Mouse (Mus musculus) liver, adult 2 months (tissue): ENCODE results near the gene Ube2b. TPM values are rescaled to one million over a fixed set of nuclear protein-coding genes. Genes with fewer than 3 reads are reported as not detected.

Experiments
- DNase-seq: peaks from one replicate; pipeline ENCODE4 v3.0.0-alpha.2; 2011; ENCODE audit warnings: low read depth, low spot score; ENCODE audit errors: extremely low read depth
- H3K27ac ChIP-seq: fragments of 200-500 bp; replicated peaks from 2 replicates; pipeline ENCODE4 v1.5.1; 2012; ENCODE audit warnings: low read depth, mild to moderate bottlenecking, control low read depth, inconsistent platforms, low read length; ENCODE audit not compliant: insufficient read depth
- H3K27me3 ChIP-seq: fragments of 200-500 bp; 2 replicates; pipeline ENCODE4 v1.6.1; 2012; ENCODE audit warnings: mild to moderate bottlenecking, moderate library complexity, low read length, inconsistent platforms; ENCODE audit not compliant: control insufficient read depth, insufficient read depth
- H3K36me3 ChIP-seq: fragments of 200-500 bp; 2 replicates; pipeline ENCODE4 v1.6.1; 2012; ENCODE audit warnings: low read length, inconsistent platforms; ENCODE audit not compliant: control insufficient read depth, insufficient read depth
- H3K4me1 ChIP-seq: fragments of 200-500 bp; 2 replicates; pipeline ENCODE4 v1.6.1; 2011; ENCODE audit warnings: low read length; ENCODE audit not compliant: control insufficient read depth, insufficient read depth
- H3K4me3 ChIP-seq: fragments of 200-500 bp; 2 replicates; pipeline ENCODE4 v1.5.1; 2011; ENCODE audit warnings: low read depth, mild to moderate bottlenecking, control low read depth, low read length, moderate library complexity; ENCODE audit not compliant: insufficient read depth
- H3K79me2 ChIP-seq: fragments of 200-500 bp; 2 replicates; pipeline ENCODE4 v1.6.1; 2012; ENCODE audit warnings: inconsistent platforms, mild to moderate bottlenecking, low read length, moderate library complexity; ENCODE audit not compliant: control insufficient read depth, insufficient read depth
- H3K9ac ChIP-seq: fragments of 200-500 bp; 2 replicates; pipeline ENCODE4 v1.6.1; 2012; ENCODE audit warnings: low read depth, mild to moderate bottlenecking, control low read depth, inconsistent platforms, low read length
- CTCF ChIP-seq: fragments of 200-500 bp; IDR thresholded peaks from 2 replicates; pipeline ENCODE4 v1.5.1; 2011; ENCODE audit warnings: low read depth, low read length, control low read depth
- POLR2A ChIP-seq: fragments of 200-500 bp; IDR thresholded peaks from 2 replicates; pipeline ENCODE4 v1.6.1; 2011; ENCODE audit warnings: low read length, control low read depth; ENCODE audit not compliant: insufficient read depth; ENCODE audit errors: extremely low read depth
- WGBS: fragments of 180-500 bp; shearing (Covaris S2); methylation state at CpG from one replicate; pipeline ENCODE4 v1.1.7; 2018; 5-methylcytosine and 5-hydroxymethylcytosine counted together
- polyA plus RNA-seq: library from polyadenylated mRNA; depleted of rRNA; stranded (reverse); fragments of >200 nt; gene quantifications from 2 replicates; pipeline ENCODE4 v1.2.3, GENCODE M21; 2012
- total RNA-seq: library from RNA; depleted of rRNA; stranded (reverse); fragments of >200 nt; gene quantifications from 2 replicates; pipeline ENCODE4 v1.2.3, GENCODE M21; 2014

Gene Ube2b
- total and polyA plus RNA-seq, 2 experiments = 50.2 to 107 TPM

DNA sequence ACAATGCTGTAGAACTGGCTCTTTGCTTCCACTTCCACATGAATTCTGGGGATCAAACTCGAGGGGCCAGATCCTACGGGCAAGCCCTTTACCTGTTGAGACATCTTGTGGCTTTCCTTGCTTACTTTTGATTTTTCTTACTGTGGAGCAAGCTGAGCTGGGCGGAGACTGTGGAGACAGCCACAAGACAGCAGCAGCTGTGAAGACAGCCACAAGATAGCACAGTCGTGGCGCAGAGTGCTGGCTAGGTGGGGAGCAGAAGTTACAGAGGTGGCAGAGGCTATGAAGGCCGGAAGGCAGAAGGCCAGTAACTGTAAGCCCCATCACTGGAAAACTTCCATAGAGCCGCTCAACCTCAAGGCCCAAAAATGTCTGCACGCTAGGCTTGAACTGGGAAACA lies 38.8 kb downstream of the Ube2b start:
- no peak for DNase-seq
- H3K36me3 ChIP-seq = no peaks in the 10 kb centered on the region
- no peaks in the 10 kb centered on the region for H3K4me1 ChIP-seq
- H3K4me3 ChIP-seq = no peak overlapping the region
- WGBS = 94% methylated on average over 8 of the region's 8 CpGs
- H3K79me2 ChIP-seq = no peaks in the 10 kb centered on the region
- no peaks in the 10 kb centered on the region for H3K27me3 ChIP-seq
- TF ChIP-seq CTCF = no peak
- no peak for TF ChIP-seq POLR2A
- H3K9ac ChIP-seq = no peak overlapping the region
- no peak overlapping the region for H3K27ac ChIP-seq

DNA sequence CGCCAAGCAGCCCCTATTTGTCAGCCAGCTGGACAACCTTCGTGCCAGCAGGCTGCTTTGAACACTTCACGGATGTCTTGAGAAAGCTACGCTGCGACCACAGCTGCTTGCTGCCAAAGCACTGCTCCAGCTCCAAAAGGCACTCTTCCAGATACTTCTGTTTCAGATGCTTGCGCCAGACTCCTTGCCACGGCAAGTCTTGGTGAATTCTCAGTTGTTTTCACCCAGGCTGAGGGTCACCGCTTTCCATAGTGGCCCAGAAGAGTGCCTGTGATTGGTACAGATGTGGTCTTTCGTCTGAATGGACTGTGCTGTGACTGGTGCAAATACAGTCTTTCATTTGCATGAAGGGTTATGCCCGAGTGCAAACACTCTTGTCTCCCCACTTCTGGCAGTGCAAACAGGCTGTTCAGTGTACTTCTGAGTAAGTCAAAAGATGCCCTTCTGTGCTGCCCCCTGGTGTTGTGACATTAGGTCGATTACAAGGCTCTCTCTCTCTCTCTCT lies 39.5 kb downstream of the Ube2b start:
- no peak overlapping the region for H3K9ac ChIP-seq
- peak; percentile 11; the same call in 1 of the 2 replicates for TF ChIP-seq CTCF
- TF ChIP-seq POLR2A = no peak
- no peaks in the 10 kb centered on the region for H3K4me1 ChIP-seq
- 68% methylated on average over 11 of the region's 11 CpGs for WGBS
- no peak overlapping the region for H3K27ac ChIP-seq
- H3K27me3 ChIP-seq = no peaks in the 10 kb centered on the region
- H3K79me2 ChIP-seq = no peaks in the 10 kb centered on the region
- no peaks in the 10 kb centered on the region for H3K36me3 ChIP-seq
- DNase-seq = no peak
- no peak overlapping the region for H3K4me3 ChIP-seq

DNA sequence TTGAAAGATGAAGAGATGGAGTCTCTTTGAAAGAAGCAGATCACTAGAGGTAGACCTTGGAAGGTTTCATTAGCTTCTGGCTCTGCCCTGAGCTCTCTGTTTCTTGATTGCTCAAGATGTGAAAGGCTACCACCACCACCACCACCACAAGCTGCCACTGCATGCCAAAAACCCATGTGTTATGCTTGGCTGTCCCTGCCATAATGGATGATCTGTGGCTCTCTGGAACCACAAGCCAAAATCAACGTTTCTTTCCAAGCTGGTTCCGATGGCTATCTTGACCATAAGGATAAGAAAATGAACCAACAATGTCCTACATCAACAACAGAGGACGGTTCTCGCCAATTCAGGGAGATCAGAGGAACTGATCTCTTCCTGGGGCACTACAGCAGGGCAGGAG lies 40.5 kb downstream of the Ube2b start:
- Histone ChIP-seq H3K4me1 (no peaks in the 10 kb centered on the region), H3K4me3 (no peak overlapping the region), H3K79me2 (no peaks in the 10 kb centered on the region), H3K9ac (no peak overlapping the region), H3K27me3 (no peaks in the 10 kb centered on the region), H3K36me3 (no peaks in the 10 kb centered on the region), H3K27ac (no peak overlapping the region)
- 93% methylated on average over 4 of the region's 4 CpGs for WGBS
- TF ChIP-seq CTCF = no peak
- TF ChIP-seq POLR2A = no peak
- DNase-seq = no peak

GRCm38 (mm10) chr11:51959511-51959910 lies 41.1 kb downstream of the Ube2b start:
- no peak for DNase-seq
- Histone ChIP-seq H3K27me3 (no peaks in the 10 kb centered on the region), H3K9ac (no peak overlapping the region)

GRCm38 (mm10) chr11:51957760-51958159 lies 42.8 kb downstream of the Ube2b start:
- no peak for DNase-seq
- no peaks in the 10 kb centered on the region for H3K27me3 ChIP-seq
- H3K9ac ChIP-seq = no peak overlapping the region
- H3K4me1 ChIP-seq = no peaks in the 10 kb centered on the region
- 96% methylated on average over 4 of the region's 4 CpGs for WGBS
- H3K4me3 ChIP-seq = no peak overlapping the region
- no peaks in the 10 kb centered on the region for H3K79me2 ChIP-seq
- no peak overlapping the region for H3K27ac ChIP-seq
- no peaks in the 10 kb centered on the region for H3K36me3 ChIP-seq
- TF ChIP-seq POLR2A (no peak), CTCF (no peak)

More at GRCm38 (mm10) chr11:51959511-51959910, 41.1 kb downstream of the Ube2b start:
- Histone ChIP-seq H3K79me2 (no peaks in the 10 kb centered on the region), H3K4me3 (no peak overlapping the region), H3K4me1 (no peaks in the 10 kb centered on the region), H3K36me3 (no peaks in the 10 kb centered on the region), H3K27ac (no peak overlapping the region)
- TF ChIP-seq CTCF (no peak), POLR2A (no peak)
- 86% methylated on average over 5 of the region's 5 CpGs for WGBS

GRCm38 (mm10) chr11:51956112-51956511 lies 44.5 kb downstream of the Ube2b start:
- no peaks in the 10 kb centered on the region for H3K27me3 ChIP-seq
- H3K36me3 ChIP-seq = no peaks in the 10 kb centered on the region
- H3K79me2 ChIP-seq = no peaks in the 10 kb centered on the region
- TF ChIP-seq POLR2A (no peak), CTCF (no peak)
- no peak overlapping the region for H3K9ac ChIP-seq
- no peaks in the 10 kb centered on the region for H3K4me1 ChIP-seq
- H3K27ac ChIP-seq = no peak overlapping the region
- no peak for DNase-seq
- 86% methylated on average over 9 of the region's 9 CpGs for WGBS
- H3K4me3 ChIP-seq = no peak overlapping the region
